In genomic region chrX:9221206-9221605, GRCm38 (mm10) we compare ENCODE assay signal across 8 mouse cellular contexts. TPM values are rescaled to one million over a fixed set of nuclear protein-coding genes. Genes with fewer than 3 reads are reported as not detected.
DNase-seq lines count a peak whose midpoint lies in the region; ATAC-seq lines count a peak whose summit lies in the region.

No protein-coding gene starts in this region.

- no peak overlapping the region for H3K4me2 ChIP-seq in hindbrain, embryonic 13.5 days

- H3K4me3 ChIP-seq in hindbrain, embryonic 10.5 days = no peak overlapping the region
- H3K4me3 ChIP-seq in hindbrain, embryonic 13.5 days = no peak overlapping the region

- no peaks in the 10 kb centered on the region for H3K27me3 ChIP-seq in hindbrain, embryonic 10.5 days (ENCODE audit: insufficient read depth, poor library complexity, severe bottlenecking)
- no peaks in the 10 kb centered on the region for H3K27me3 ChIP-seq in hindbrain, embryonic 13.5 days

- no peaks in the 10 kb centered on the region for H3K9me3 ChIP-seq in hindbrain, embryonic 10.5 days
- no peaks in the 10 kb centered on the region for H3K9me3 ChIP-seq in hindbrain, embryonic 13.5 days

- DNase-seq in hindbrain, embryonic 10.5 days (ENCODE audit: low spot score) = peak; percentile 29
- DNase-seq in 3T3-L1 (ENCODE audit: low read depth, low spot score) (peak; percentile 90), ES-CJ7 (ENCODE audit: low read depth, low spot score) (peak; percentile 53)
- peak; percentile 66 for DNase-seq in c-Kit-positive CD71-positive TER-119-positive erythroid progenitor cells, embryonic 14.5 days (ENCODE audit: low spot score)
- peak; percentile 48 for DNase-seq in kidney, postnatal 14 days
- DNase-seq in mesoderm, embryonic 11.5 days (ENCODE audit: low read depth, low spot score) = peak; percentile 44

- H3K9ac ChIP-seq in hindbrain, embryonic 13.5 days = no peak overlapping the region

- 27% methylated on average over 6 of the region's 6 CpGs for WGBS in hindbrain, embryonic 10.5 days
- WGBS in hindbrain, embryonic 13.5 days = 36% methylated on average over 6 of the region's 6 CpGs

- no peaks in the 10 kb centered on the region for H3K36me3 ChIP-seq in hindbrain, embryonic 10.5 days
- H3K36me3 ChIP-seq in hindbrain, embryonic 13.5 days = no peaks in the 10 kb centered on the region

- no peak overlapping the region for H3K27ac ChIP-seq in hindbrain, embryonic 10.5 days
- no peak overlapping the region for H3K27ac ChIP-seq in hindbrain, embryonic 13.5 days

- H3K4me1 ChIP-seq in hindbrain, embryonic 10.5 days (replicated peaks) = no peaks in the 10 kb centered on the region
- no peaks in the 10 kb centered on the region for H3K4me1 ChIP-seq in hindbrain, embryonic 13.5 days (replicated peaks)

- no peak for ATAC-seq in hindbrain, embryonic 13.5 days (ENCODE audit: low FRiP score)
- ATAC-seq in monocyte, adult 5-6 weeks (replicated peaks; ENCODE audit: insufficient number of reproducible peaks, low FRiP score, low TSS enrichment, poor library complexity, severe bottlenecking) = no peak

RNA-seq across cellular contexts. Expression of gene Lancl3, which starts 21.5 kb away (rescaled TPM):
- 0.55 and 0.91 TPM in 2 replicates for polyA plus RNA-seq in hindbrain, embryonic 10.5 days (2016; fragmentation: Nextera tagmentation; extraction: Ambion mirVana)
- polyA plus RNA-seq in hindbrain, embryonic 13.5 days (2015; fragmentation: Nextera tagmentation; extraction: Ambion mirVana) = 3.6 and 4.0 TPM in 2 replicates
- total RNA-seq in monocyte, adult 5-6 weeks (2017) = 0.97 to 1.3 TPM in 2 of 3 replicates, not detected in the other

RNA-seq across cellular contexts. Expression of gene Gm14862, which starts 35.5 kb away (rescaled TPM):
- not detected in 2 replicates for polyA plus RNA-seq in hindbrain, embryonic 10.5 days (2016; fragmentation: Nextera tagmentation; extraction: Ambion mirVana)
- polyA plus RNA-seq in hindbrain, embryonic 13.5 days (2015; fragmentation: Nextera tagmentation; extraction: Ambion mirVana) = not detected in 2 replicates
- 2.9 TPM in 1 of 3 replicates, not detected in the others for total RNA-seq in monocyte, adult 5-6 weeks (2017)

RNA-seq across cellular contexts. Expression of gene Xk, which starts 51.4 kb away (rescaled TPM):
- 2.1 and 2.5 TPM in 2 replicates for polyA plus RNA-seq in hindbrain, embryonic 10.5 days (2016; fragmentation: Nextera tagmentation; extraction: Ambion mirVana)
- 2.9 and 3.6 TPM in 2 replicates for polyA plus RNA-seq in hindbrain, embryonic 13.5 days (2015; fragmentation: Nextera tagmentation; extraction: Ambion mirVana)
- 0.67 to 2.1 TPM (median 1.9 TPM) in 3 replicates for total RNA-seq in monocyte, adult 5-6 weeks (2017)

Comparison
In these comparisons a context has a peak if more than half of its experiments do, and no peak if none do; other contexts are left out.
1. DNase-seq: peak in every context shown above with its lines; median percentile 90 in 3T3-L1; 66 in c-Kit-positive CD71-positive TER-119-positive erythroid progenitor cells, embryonic 14.5 days; 53 in ES-CJ7; 48 in kidney, postnatal 14 days; 44 in mesoderm, embryonic 11.5 days; 29 in hindbrain, embryonic 10.5 days.